Mouse (Mus musculus) subcutaneous adipose tissue, adult 2 months (tissue): ENCODE data around the gene Hoxa3. TPM values are rescaled to one million over a fixed set of nuclear protein-coding genes. Genes with fewer than 3 reads are reported as not detected.

Experiments
- polyA plus RNA-seq: library from polyadenylated mRNA; depleted of rRNA; stranded (reverse); fragments of >200 nt; gene quantifications from 2 replicates; pipeline ENCODE4 v1.2.3, GENCODE M21; 2012; ENCODE audit warnings: low replicate concordance; rRNA removed

The Hoxa3 gene
- 4.8 and 7.1 TPM in 2 replicates for polyA plus RNA-seq

DNA sequence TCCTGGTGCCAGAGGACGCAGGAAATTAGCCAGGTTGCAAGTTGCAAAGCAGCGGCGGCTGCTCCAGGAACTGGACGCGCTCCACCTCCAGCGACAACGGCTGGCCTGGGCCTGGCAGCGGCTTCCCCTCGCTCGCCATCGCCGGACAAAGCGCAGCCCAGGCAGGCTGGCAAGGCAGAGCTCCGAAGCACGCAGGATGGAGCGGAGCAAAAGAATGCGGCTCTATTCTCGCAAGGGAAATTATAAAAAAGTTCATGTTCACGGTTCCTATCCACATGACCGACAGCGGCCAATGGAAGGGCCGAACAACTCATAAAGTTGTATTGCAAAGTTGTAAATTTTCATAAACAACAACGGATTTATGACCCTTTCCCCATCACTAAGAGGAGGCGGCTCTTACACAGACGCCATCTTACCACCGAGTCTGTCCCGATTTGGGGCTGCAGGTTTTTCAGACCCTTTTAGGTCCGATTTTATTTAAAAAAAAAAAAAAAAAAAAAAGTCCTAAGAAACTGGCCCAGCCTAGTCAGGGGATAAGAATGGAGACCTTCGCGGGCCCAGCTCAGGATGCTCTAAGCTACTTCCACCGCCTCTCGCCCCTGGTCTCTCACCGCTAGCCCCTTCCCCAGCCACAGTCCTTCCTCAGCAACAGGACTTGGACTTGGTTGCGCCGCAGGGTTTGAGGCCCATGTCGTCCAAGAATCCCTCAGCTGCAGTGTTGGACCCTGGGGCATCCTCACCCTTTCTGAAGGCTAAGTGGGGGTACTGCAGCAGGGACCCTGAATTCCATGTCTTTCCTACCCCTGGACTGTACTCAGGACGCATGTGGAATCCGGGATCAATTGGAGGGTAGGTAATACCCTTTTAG is at the start of gene Hoxa3, which contains the start of gene Gm28308:
Hoxa3 (minus strand) TSS at position 218 of the 868 bp plus-strand sequence.
Gm28308 (minus strand) TSS at position 221 of the 868 bp plus-strand sequence.

GRCm38 (mm10) chr6:52260654-52261575 is 47.8 kb upstream of the Hoxa3 start, which contains the start of gene Hoxa13:
Gene Hoxa13, minus strand, starts transcription at chr6:52260880.

DNA sequence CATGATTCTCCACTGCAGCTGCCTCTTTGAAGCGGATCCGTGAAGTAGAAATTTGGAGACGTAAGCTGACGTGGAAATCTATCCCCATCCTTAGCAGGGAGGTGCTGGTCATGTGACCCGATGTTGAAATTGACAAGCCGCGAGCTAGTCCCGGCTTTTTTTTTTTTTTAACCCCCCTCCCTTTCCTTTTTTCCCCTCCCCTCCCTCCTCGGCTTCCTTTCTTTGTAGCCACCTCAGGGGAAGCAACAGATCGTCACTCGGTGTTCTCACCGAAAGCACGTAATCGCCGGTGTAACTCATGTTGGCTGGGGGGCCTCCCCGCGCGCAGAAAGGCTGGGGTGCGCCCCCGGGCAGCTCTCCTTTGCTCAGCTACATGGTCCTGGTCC is 32.6 kb upstream of the Hoxa3 start, which contains the start of gene Hoxa11:
Hoxa11 (minus strand) TSS at position 54 of the 386 bp plus-strand sequence.

DNA sequence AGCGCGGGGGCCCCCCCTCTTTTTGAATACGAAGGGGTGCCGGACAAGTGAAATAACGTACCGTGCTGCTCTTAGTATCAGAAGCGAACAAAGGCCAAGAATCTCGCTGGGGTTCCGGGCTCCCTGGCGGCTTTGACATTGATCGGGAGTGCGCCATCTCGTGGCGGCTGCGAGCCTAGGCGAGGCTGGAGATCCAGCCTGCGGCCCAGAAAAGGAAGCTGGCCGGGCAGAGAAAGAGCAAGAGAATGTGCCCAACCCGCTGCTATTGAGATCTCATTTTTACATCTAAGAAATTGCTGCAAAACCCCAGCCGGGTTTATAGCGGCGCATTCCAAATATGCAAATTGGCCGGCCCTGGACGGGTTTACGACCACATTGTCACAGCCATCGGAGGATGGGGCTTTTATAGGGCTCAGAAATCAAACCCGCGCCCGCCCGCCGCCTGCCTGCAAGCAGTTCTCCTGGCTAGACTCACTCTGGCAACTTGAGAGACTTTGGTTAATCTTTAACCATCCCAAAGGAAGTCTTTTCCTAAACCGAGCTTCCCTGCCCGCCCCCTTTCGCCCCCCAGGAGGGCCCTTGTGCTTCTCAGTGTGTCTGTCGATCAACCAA is 27.4 kb upstream of the Hoxa3 start, which contains the start of gene Hoxa10:
Hoxa10 (minus strand) TSS at position 466 of the 612 bp plus-strand sequence.

DNA sequence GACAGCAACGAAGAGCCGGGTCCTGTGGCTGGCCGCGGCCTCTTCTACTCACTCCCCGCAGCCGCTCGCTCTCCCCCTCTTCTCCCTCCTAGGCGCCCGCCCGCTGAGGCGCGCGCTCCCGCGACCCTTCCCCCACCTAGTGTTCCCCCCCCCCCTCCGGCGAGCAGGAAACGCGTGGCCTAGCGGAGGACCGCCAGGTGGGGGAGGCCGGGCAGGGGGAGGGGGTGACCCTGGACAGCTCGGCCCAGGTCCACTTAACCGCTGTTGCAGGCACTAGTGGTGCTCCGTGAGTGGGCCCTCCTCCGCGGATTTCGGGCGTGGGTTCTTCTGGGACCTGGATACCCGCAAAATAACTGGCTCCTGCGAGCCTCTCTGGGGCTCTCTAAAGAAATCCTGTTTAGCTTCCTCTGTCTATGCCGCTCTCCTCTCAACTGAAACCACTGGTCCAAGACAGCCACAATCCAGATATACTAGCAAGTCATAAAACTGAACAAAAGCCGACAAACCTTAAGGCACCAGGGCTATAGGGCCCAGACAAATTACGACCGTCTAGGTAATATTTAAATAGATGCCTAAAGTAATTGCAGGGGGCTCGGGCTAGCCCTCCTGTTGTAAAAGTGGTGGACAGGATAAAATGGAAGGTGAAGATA is 17.5 kb upstream of the Hoxa3 start, which contains the start of gene Hoxa9:
Hoxa9 (minus strand) TSS at position 574 of the 650 bp plus-strand sequence.

GRCm38 (mm10) chr6:52221337-52221992 is 8.3 kb upstream of the Hoxa3 start, which contains the start of gene Hoxa7:
Gene Hoxa7, minus strand, starts transcription at chr6:52221854.

DNA sequence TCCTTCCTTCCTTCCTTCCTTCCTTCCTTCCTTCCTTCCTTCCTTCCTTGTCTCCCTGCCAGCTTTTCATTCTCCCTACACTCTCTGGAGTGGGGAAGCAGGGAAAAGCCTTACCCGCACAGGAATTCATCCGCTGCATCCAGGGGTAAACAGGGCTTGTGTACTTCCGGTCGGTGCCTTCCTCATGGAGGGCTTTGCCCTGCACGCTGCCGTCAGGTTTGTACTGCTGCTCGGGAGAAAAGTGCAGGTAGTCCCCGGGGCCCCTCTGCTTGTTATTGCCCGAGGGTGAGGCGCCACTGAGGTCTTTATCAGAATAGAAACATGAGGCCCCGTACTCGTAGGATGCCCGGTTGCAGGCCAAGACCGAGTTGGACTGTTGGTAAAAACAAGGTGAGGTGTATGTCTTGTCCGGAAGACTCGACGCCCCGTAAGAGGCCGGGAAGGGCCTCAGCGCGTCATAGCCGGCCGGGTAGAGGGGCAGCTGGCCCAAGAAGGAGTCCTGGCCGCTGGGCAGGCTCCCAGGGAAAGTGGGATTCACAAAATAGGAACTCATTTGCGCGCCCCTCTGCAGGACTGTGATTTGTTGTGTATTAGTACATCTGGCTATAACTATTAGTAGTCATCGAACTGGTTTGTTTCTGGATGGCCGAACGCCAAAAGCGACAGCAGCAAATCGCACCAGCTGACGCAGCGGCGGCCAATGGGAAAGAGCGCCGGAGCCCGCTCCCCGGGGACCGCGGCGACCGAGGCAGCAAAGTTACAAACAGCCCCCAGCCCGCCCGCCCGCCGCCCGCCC is 4.9 kb downstream of the Hoxa3 start, which contains the start of gene Hoxa6:
Hoxa6 (minus strand) TSS at position 651 of the 796 bp plus-strand sequence.

GRCm38 (mm10) chr6:52204050-52204752 is 8.9 kb downstream of the Hoxa3 start, which contains the start of gene Hoxa5:
Gene Hoxa5, minus strand, starts transcription at chr6:52204587.

GRCm38 (mm10) chr6:52190906-52191810 is 22.0 kb downstream of the Hoxa3 start, which contains the start of gene Hoxa4:
Gene Hoxa4, minus strand, starts transcription at chr6:52191753.

GRCm38 (mm10) chr6:52177061-52177735 is 35.9 kb downstream of the Hoxa3 start, which contains the start of gene 5730596B20Rik:
Gene 5730596B20Rik, plus strand, starts transcription at chr6:52177498.

GRCm38 (mm10) chr6:52164626-52165440 is 48.3 kb downstream of the Hoxa3 start, which contains the start of gene Hoxa2:
Gene Hoxa2, minus strand, starts transcription at chr6:52164831.

GRCm38 (mm10) chr6:52158276-52159051 is 54.7 kb downstream of the Hoxa3 start, which contains the start of gene Hoxa1:
Gene Hoxa1, minus strand, starts transcription at chr6:52158317.

